Mouse (Mus musculus) midbrain, embryonic 10.5 days (tissue): ENCODE data around the gene Pdzd11. TPM values are rescaled to one million over a fixed set of nuclear protein-coding genes. Genes with fewer than 3 reads are reported as not detected.

Source experiments
- DNase-seq: peaks from one replicate; pipeline ENCODE4 v3.0.0-alpha.2; 2017; ENCODE audit warnings: low spot score
- H3K27ac ChIP-seq: fragments of 300-500 bp; sonication (generic); replicated peaks from 2 replicates; pipeline ENCODE4 v1.5.1; 2016; ENCODE audit warnings: mild to moderate bottlenecking
- H3K27me3 ChIP-seq: fragments of 300-500 bp; sonication (generic); 2 replicates; pipeline ENCODE4 v1.6.1; 2016; ENCODE audit warnings: low read depth, mild to moderate bottlenecking; ENCODE audit not compliant: poor library complexity, severe bottlenecking
- H3K36me3 ChIP-seq: fragments of 300-500 bp; sonication (generic); 2 replicates; pipeline ENCODE4 v1.6.1; 2016; ENCODE audit warnings: mild to moderate bottlenecking, moderate library complexity
- H3K4me1 ChIP-seq: fragments of 300-500 bp; sonication (generic); 2 replicates; pipeline ENCODE4 v1.6.1; 2016
- H3K4me3 ChIP-seq: fragments of 300-500 bp; sonication (generic); 2 replicates; pipeline ENCODE4 v1.5.1; 2016; ENCODE audit warnings: mild to moderate bottlenecking, moderate library complexity
- H3K9me3 ChIP-seq: fragments of 300-500 bp; sonication (generic); replicated peaks from 2 replicates; pipeline ENCODE4 v1.6.1; 2016; ENCODE audit warnings: mild to moderate bottlenecking
- WGBS: fragments of 180-500 bp; shearing (Covaris S2); methylation state at CpG from one replicate; pipeline ENCODE4 v1.1.7; 2016; 5-methylcytosine and 5-hydroxymethylcytosine counted together
- polyA plus RNA-seq: library from polyadenylated mRNA; unstranded; fragments of >200 nt; fragmentation: Nextera tagmentation; extraction: Ambion mirVana; gene quantifications from 2 replicates; pipeline ENCODE4 v1.2.1, GENCODE M21; 2016

Gene Pdzd11
- 143 and 153 TPM in 2 replicates for polyA plus RNA-seq

GRCm38 (mm10) chrX:100625802-100626793 is at the start of gene Pdzd11:
Gene Pdzd11 (minus strand): TSS chrX:100626568.
- peaks cover 41% of the 10 kb centered on the region for H3K36me3 ChIP-seq
- peak within 1 kb of the TSS; percentile 73 for H3K4me3 ChIP-seq
- 0 out of 2 replicates have a peak, but pooled peaks cover 2% of the 10 kb centered on the region for H3K9me3 ChIP-seq
- 17% methylated on average over 62 of the region's 62 CpGs for WGBS
- peak; percentile 89 for DNase-seq
- H3K27me3 ChIP-seq, result peaks cover 37% of the 10 kb centered on the region
- peak within 1 kb of the TSS; percentile 92 for H3K27ac ChIP-seq
- peaks cover 19% of the 10 kb centered on the region for H3K4me1 ChIP-seq

DNA sequence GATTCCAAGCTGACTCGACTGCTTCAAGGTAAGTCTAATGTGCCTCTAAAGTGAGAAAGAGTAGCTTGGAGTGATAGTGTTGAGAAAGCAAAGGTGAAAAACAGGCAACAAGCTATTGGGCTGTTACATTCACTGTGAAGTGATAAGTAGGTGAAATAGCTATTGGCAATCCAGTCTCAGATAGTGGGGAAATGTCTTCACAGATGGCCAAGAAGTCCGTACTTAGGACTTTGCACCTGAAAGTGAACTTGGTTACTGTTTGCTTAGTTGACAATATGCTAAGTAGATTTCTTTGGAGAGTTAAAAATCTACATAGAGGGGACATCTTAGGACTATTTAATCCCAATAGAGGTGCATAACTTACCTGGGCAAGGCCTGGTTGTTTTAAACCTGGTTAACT is 38.5 kb upstream of the Pdzd11 start:
- Histone ChIP-seq H3K4me1 (no peaks in the 10 kb centered on the region), H3K27ac (no peak overlapping the region), H3K9me3 (no peaks in the 10 kb centered on the region), H3K36me3 (peaks cover 27% of the 10 kb centered on the region), H3K4me3 (no peak overlapping the region), H3K27me3 (peaks cover 73% of the 10 kb centered on the region)
- WGBS, result 93% methylated on average over 2 of the region's 2 CpGs
- DNase-seq, result no peak

GRCm38 (mm10) chrX:100652848-100653247 is 26.5 kb upstream of the Pdzd11 start:
- Histone ChIP-seq H3K36me3 (peaks cover 45% of the 10 kb centered on the region), H3K9me3 (no peaks in the 10 kb centered on the region), H3K27me3 (peaks cover 28% of the 10 kb centered on the region), H3K4me3 (no peak overlapping the region), H3K27ac (no peak overlapping the region), H3K4me1 (no peaks in the 10 kb centered on the region)
- no peak for DNase-seq

DNA sequence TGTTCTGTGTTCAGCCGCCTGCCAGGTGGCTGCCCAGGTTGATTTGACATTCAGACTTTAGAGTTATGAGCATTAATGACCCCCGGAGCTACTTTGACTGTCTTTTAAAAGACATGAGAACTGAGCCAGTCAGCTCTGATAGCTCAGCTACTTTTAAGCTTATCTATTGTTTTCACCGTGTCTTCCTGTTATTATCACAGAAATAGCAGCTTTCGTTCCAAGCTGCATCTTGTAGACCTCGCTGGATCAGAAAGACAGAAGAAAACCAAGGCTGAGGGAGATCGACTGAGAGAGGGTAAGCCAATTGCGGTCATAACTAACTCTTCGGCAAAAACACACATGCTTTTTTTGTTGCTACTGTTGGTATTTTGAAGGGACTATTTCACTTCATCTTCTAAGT is 12.1 kb upstream of the Pdzd11 start:
- WGBS, result 92% methylated on average over 8 of the region's 8 CpGs
- Histone ChIP-seq H3K4me3 (no peak overlapping the region), H3K4me1 (no peaks in the 10 kb centered on the region), H3K9me3 (no peaks in the 10 kb centered on the region), H3K27me3 (peaks cover 32% of the 10 kb centered on the region), H3K36me3 (peaks cover 95% of the 10 kb centered on the region), H3K27ac (no peak overlapping the region)
- DNase-seq, result no peak

GRCm38 (mm10) chrX:100629076-100629475 is 2.7 kb upstream of the Pdzd11 start:
- H3K4me3 ChIP-seq, result no peak overlapping the region
- DNase-seq, result no peak
- 0 out of 2 replicates have a peak, but pooled peaks cover 2% of the 10 kb centered on the region for H3K9me3 ChIP-seq
- H3K27ac ChIP-seq, result no peak overlapping the region
- peaks cover 44% of the 10 kb centered on the region for H3K36me3 ChIP-seq
- peaks cover 19% of the 10 kb centered on the region for H3K4me1 ChIP-seq
- peaks cover 36% of the 10 kb centered on the region for H3K27me3 ChIP-seq
- WGBS, result 88% methylated on average over 2 of the region's 2 CpGs

DNA sequence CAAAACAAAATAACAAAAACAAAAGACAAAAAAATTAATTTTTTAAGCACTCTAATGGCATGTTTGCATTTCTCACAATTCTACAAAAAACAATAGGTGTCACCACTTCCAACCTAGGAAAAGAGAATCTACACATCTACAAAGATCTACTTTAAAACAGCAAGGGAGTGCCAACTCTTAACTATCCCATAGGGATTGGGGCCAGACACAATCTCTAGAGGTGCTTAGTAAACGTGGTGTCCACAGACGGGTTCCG is 894 bp downstream of the Pdzd11 start, which contains the start of gene Kif4:
Gene Kif4 (plus strand): TSS at position 192 of the 256 bp plus-strand sequence.
- Histone ChIP-seq H3K27me3 (peaks cover 41% of the 10 kb centered on the region), H3K4me3 (peak within 1 kb of the TSS; percentile 73), H3K4me1 (peaks cover 19% of the 10 kb centered on the region), H3K27ac (peak within 1 kb of the TSS; percentile 92), H3K9me3 (0 out of 2 replicates have a peak, but pooled peaks cover 2% of the 10 kb centered on the region), H3K36me3 (peaks cover 37% of the 10 kb centered on the region)
- DNase-seq, result no peak
- 14% methylated on average over 3 of the region's 3 CpGs for WGBS

GRCm38 (mm10) chrX:100625146-100625545 is 1.2 kb downstream of the Pdzd11 start:
- peak overlapping the region; percentile 92 for H3K27ac ChIP-seq
- H3K4me3 ChIP-seq, result peak overlapping the region; percentile 73
- peaks cover 19% of the 10 kb centered on the region for H3K4me1 ChIP-seq
- no peak for DNase-seq
- H3K36me3 ChIP-seq, result peaks cover 35% of the 10 kb centered on the region
- 40% methylated on average over 7 of the region's 7 CpGs for WGBS
- H3K27me3 ChIP-seq, result peaks cover 44% of the 10 kb centered on the region
- 0 out of 2 replicates have a peak, but pooled peaks cover 2% of the 10 kb centered on the region for H3K9me3 ChIP-seq

GRCm38 (mm10) chrX:100624242-100624641 is 2.1 kb downstream of the Pdzd11 start:
- no peak for DNase-seq
- Histone ChIP-seq H3K36me3 (peaks cover 29% of the 10 kb centered on the region), H3K27me3 (peaks cover 51% of the 10 kb centered on the region), H3K4me3 (0 out of 2 replicates have a peak overlapping the region, but pooled peaks have one; percentile 73), H3K27ac (no peak overlapping the region), H3K9me3 (0 out of 2 replicates have a peak, but pooled peaks cover 2% of the 10 kb centered on the region), H3K4me1 (peaks cover 19% of the 10 kb centered on the region)
- WGBS, result 93% methylated on average over 4 of the region's 4 CpGs

GRCm38 (mm10) chrX:100621366-100621765 is 5.0 kb downstream of the Pdzd11 start:
- no peak overlapping the region for H3K27ac ChIP-seq
- H3K36me3 ChIP-seq, result peaks cover 20% of the 10 kb centered on the region
- peaks cover 74% of the 10 kb centered on the region for H3K27me3 ChIP-seq
- peaks cover 6% of the 10 kb centered on the region for H3K4me1 ChIP-seq
- 84% methylated on average over 2 of the region's 2 CpGs for WGBS
- DNase-seq, result no peak
- 0 out of 2 replicates have a peak, but pooled peaks cover 2% of the 10 kb centered on the region for H3K9me3 ChIP-seq
- no peak overlapping the region for H3K4me3 ChIP-seq

DNA sequence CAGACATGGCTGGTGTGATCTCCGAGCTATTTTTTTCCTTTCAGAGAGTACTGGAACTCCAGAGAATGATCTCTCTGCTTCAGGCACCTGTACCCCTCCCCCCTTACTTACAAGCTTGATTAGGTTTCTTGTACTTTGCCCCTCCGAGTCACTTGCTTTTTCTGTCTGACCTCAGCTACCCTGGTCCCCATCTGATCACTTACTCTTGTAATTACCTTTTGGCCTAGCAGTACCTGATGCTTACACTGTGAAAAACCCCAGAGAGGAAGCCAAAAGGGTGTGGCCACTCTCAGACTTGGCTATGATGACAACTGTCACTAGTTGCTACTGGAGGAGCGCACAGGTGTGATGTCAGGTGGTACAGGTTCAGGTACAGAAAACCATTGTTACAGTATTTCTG is 7.9 kb downstream of the Pdzd11 start:
- Histone ChIP-seq H3K4me3 (no peak overlapping the region), H3K4me1 (no peaks in the 10 kb centered on the region), H3K36me3 (peaks cover 16% of the 10 kb centered on the region), H3K27me3 (peaks cover 83% of the 10 kb centered on the region), H3K9me3 (no peaks in the 10 kb centered on the region), H3K27ac (no peak overlapping the region)
- WGBS, result 70% methylated on average over 3 of the region's 3 CpGs
- DNase-seq, result no peak

- WGBS, result 70% methylated on average over 1 of the region's 1 CpGs
- H3K27me3 ChIP-seq, result peaks cover 79% of the 10 kb centered on the region
- no peak within 1 kb of the TSS for H3K4me3 ChIP-seq
- no peak for DNase-seq
- H3K9me3 ChIP-seq, result no peaks in the 10 kb centered on the region
- H3K36me3 ChIP-seq, result no peaks in the 10 kb centered on the region
- no peak within 1 kb of the TSS for H3K27ac ChIP-seq
- no peaks in the 10 kb centered on the region for H3K4me1 ChIP-seq
Observed at GRCm38 (mm10) chrX:100605314-100605713, 21.1 kb downstream of the Pdzd11 start, which contains the start of gene Arr3. Gene Arr3 (plus strand): TSS chrX:100605497.

DNA sequence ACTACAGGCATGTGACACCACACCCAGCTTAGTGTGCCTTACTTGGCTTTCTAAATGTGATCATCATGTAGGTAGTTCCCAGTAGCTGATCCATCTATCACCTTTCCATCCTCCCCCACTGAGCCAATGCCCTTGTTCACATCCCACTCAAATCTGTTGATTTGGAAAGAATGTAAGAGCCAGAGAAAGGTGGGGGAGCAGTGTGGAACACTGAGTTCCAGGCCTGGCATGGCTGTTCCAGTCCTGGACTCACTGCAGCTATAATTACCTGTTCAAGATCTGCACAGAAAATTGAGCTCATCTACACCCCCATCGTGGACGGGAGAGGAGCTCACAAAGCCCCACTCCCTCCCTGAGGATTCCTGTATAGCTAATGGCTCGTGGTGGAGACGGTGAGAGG is 26.6 kb downstream of the Pdzd11 start:
- Histone ChIP-seq H3K9me3 (no peaks in the 10 kb centered on the region), H3K4me1 (no peaks in the 10 kb centered on the region), H3K36me3 (no peaks in the 10 kb centered on the region), H3K27ac (no peak overlapping the region), H3K27me3 (peaks cover 93% of the 10 kb centered on the region), H3K4me3 (no peak overlapping the region)
- no peak for DNase-seq
- WGBS, result 69% methylated on average over 4 of the region's 4 CpGs

GRCm38 (mm10) chrX:100597439-100597838 is 28.9 kb downstream of the Pdzd11 start:
- Histone ChIP-seq H3K36me3 (no peaks in the 10 kb centered on the region), H3K27ac (no peak overlapping the region), H3K4me1 (no peaks in the 10 kb centered on the region), H3K4me3 (no peak overlapping the region), H3K9me3 (no peaks in the 10 kb centered on the region), H3K27me3 (peaks cover 98% of the 10 kb centered on the region)
- peak; percentile 36 for DNase-seq
- WGBS, result 36% methylated on average over 5 of the region's 5 CpGs
